Mouse (Mus musculus): ENCODE results near the gene Tm7sf2.

GRCm38 (mm10) chr19:6085417-6085879 lies 17.3 kb upstream of the Tm7sf2 start:
- no peak for TF ChIP-seq POLR2A (IDR thresholded peaks at IDR 0.05; ENCODE audit: insufficient read depth, low read depth, low read length)
- no peak for TF ChIP-seq CTCF (IDR thresholded peaks at IDR 0.05; ENCODE audit: insufficient read depth, low read depth, low read length)

Measured in olfactory bulb, adult 2 months (tissue).